Mouse (Mus musculus) heart, adult 2 months (tissue): Measurements from ENCODE around the gene Med17. TPM values are rescaled to one million over a fixed set of nuclear protein-coding genes. Genes with fewer than 3 reads are reported as not detected.

Source experiments
- DNase-seq, 2 experiments: peaks; one replicate each; pipeline ENCODE4 v3.0.0; 2021
- H3K27ac ChIP-seq: fragments of 200-600 bp; 2 replicates; pipeline ENCODE4 v1.8.1; 2022
- H3K27me3 ChIP-seq: fragments of 200-500 bp; 2 replicates; pipeline ENCODE4 v1.6.1; 2012; ENCODE audit warnings: mild to moderate bottlenecking, low read length, inconsistent platforms, mixed read lengths; ENCODE audit not compliant: control insufficient read depth, insufficient read depth
- H3K36me3 ChIP-seq: fragments of 200-500 bp; 2 replicates; pipeline ENCODE4 v1.6.1; 2012; ENCODE audit warnings: low read length, inconsistent platforms; ENCODE audit not compliant: control insufficient read depth, insufficient read depth
- H3K4me1 ChIP-seq: fragments of 200-500 bp; 2 replicates; pipeline ENCODE4 v1.6.1; 2011; ENCODE audit warnings: low read length; ENCODE audit not compliant: control insufficient read depth, insufficient read depth
- H3K4me3 ChIP-seq: fragments of 200-600 bp; 2 replicates; pipeline ENCODE4 v1.8.1; 2022
- H3K79me2 ChIP-seq: fragments of 200-500 bp; replicated peaks from 2 replicates; pipeline ENCODE4 v1.6.1; 2012; ENCODE audit warnings: mild to moderate bottlenecking, inconsistent platforms, low read length, moderate library complexity, mixed read lengths; ENCODE audit not compliant: control insufficient read depth, insufficient read depth
- H3K9ac ChIP-seq: fragments of 200-500 bp; 2 replicates; pipeline ENCODE4 v1.6.1; 2012; ENCODE audit warnings: low read depth, mild to moderate bottlenecking, control low read depth, inconsistent platforms, low read length, mixed read lengths
- CTCF ChIP-seq: fragments of 200-600 bp; IDR thresholded peaks from 2 replicates; pipeline ENCODE4 v1.8.1; 2022; ENCODE audit warnings: antibody characterized with exemption, mild to moderate bottlenecking, moderate library complexity
- EP300 ChIP-seq: fragments of 200-500 bp; IDR thresholded peaks from 2 replicates; pipeline ENCODE4 v1.6.1; 2011; ENCODE audit warnings: low read depth, low read length, control low read depth; ENCODE audit not compliant: insufficient read depth
- POLR2A ChIP-seq: fragments of 200-500 bp; IDR thresholded peaks from 2 replicates; pipeline ENCODE4 v1.6.1; 2011; ENCODE audit warnings: mild to moderate bottlenecking, low read depth, low read length, control low read depth; ENCODE audit not compliant: insufficient read depth
- WGBS: fragments of 180-500 bp; shearing (Covaris S2); methylation state at CpG from one replicate; pipeline ENCODE4 v1.1.7; 2018; 5-methylcytosine and 5-hydroxymethylcytosine counted together
- intact Hi-C: fragments of 180-260 bp; cut with DNase I; formaldehyde crosslinking; loops from one replicate; pipeline ENCODE4 v1.15.1; 2025
- polyA plus RNA-seq: library from polyadenylated mRNA; depleted of rRNA; stranded (reverse); fragments of >200 nt; gene quantifications from 2 replicates; pipeline ENCODE4 v1.2.3, GENCODE M21; 2012
- total RNA-seq, 2 experiments: library from RNA; stranded (reverse); gene quantifications; 2 replicates each; pipeline ENCODE4 v1.2.3; 2021

Med17 gene
- total and polyA plus RNA-seq, 3 experiments: 10.3 to 14.6 (median 14.3) TPM

DNA sequence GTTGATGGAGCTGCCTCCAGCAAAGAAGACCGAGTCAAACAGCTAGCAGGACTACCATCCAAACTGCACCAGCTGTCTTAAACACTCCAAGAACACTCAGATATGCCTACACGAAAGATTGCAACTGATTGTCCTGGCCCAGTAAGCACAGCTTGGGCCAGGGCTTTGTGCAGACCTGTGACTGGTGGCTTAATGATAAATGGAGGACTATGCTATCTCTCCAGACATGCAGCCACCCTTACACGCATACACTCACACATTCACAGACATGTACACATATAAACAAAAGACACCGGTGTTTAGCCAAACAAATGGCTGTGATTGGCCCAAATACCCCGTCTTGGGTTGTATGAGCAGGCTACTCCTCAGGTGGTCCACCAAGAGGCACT is 754 bp upstream of the Med17 start:
- H3K79me2 ChIP-seq: no peaks in the 10 kb centered on the region; the same call in none of the 2 replicates
- H3K27ac ChIP-seq: peak overlapping the region; percentile 89
- H3K36me3 ChIP-seq: no peaks in the 10 kb centered on the region; the same call in 1 of the 2 replicates
- 45% methylated on average over 5 of the region's 5 CpGs for WGBS
- peak in 1 of 2 experiments; percentile 20 for DNase-seq
- intact Hi-C loops: loop anchor here (2.0 kb wide), 1 partner anchor 26 kb away; the partner anchor contains the start of genes 4931406C07Rik and Taf1d
- no peak for TF ChIP-seq EP300
- H3K27me3 ChIP-seq: no peaks in the 10 kb centered on the region
- H3K4me1 ChIP-seq: peaks cover 5% of the 10 kb centered on the region
- H3K9ac ChIP-seq: peak overlapping the region; percentile 52
- peak overlapping the region; percentile 90 for H3K4me3 ChIP-seq

DNA sequence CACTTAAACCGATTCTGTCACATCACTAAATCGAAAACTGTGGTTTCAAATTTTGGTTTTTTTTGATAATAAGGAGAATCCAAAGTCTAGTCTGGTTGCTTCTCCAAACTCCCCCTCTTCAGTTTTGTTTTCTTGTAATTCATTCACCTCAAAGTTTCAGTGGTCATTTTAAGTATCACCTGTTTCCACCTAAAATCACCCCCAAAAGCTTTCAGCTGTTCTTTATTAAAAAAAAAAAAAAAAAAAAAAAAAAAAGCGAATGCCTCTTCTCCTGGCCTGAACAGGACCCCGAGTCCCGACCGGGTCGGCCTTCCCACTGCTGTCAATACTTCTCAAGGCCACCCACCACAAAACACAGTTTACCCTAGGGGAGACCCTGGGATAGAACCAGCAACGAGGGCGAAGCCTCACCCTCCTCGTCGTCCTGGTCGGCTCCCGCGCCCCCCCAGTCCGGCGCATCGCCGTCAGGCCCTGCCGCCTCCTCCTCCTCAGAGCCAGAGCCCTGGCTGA is 537 bp downstream of the Med17 start:
- 8% methylated on average over 19 of the region's 19 CpGs for WGBS
- H3K27me3 ChIP-seq: no peaks in the 10 kb centered on the region
- no peak for DNase-seq
- H3K79me2 ChIP-seq: no peaks in the 10 kb centered on the region; the same call in none of the 2 replicates
- no peak for TF ChIP-seq POLR2A
- H3K36me3 ChIP-seq: peaks cover 6% of the 10 kb centered on the region
- H3K4me1 ChIP-seq: peaks cover 5% of the 10 kb centered on the region
- peak overlapping the region; percentile 90 for H3K4me3 ChIP-seq
- peak overlapping the region; percentile 89 for H3K27ac ChIP-seq
- H3K9ac ChIP-seq: peak overlapping the region; percentile 99
- intact Hi-C loops: loop anchor here (2.0 kb wide), 1 partner anchor 78 kb away; the partner anchor contains the start of gene Cep295

DNA sequence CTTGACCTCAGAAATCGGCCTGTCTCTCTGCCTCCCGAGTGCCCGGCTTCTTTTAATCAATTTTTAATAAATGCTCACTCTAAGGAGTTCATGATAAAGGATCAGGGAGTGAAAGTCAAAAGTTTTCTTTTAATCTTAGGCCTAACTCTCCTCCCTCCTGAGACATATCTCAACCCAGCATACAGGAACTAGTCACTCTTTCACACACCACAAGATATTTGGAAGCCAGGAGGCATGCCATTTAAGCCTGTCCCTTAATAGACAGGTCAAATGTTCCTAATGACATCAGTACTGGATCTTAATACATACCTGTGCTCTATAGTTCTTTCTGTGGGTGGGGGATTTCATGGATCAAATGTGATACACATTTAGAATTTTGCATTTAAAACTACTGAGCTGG is 1.4 kb downstream of the Med17 start:
- DNase-seq: no peak
- TF ChIP-seq EP300 (no peak), CTCF (no peak), POLR2A (no peak)
- peaks cover 5% of the 10 kb centered on the region for H3K4me1 ChIP-seq
- H3K36me3 ChIP-seq: peaks cover 9% of the 10 kb centered on the region
- no peak overlapping the region for H3K9ac ChIP-seq
- WGBS: 94% methylated on average over 3 of the region's 3 CpGs
- H3K27ac ChIP-seq: no peak overlapping the region
- H3K27me3 ChIP-seq: no peaks in the 10 kb centered on the region
- no peak overlapping the region for H3K4me3 ChIP-seq
- H3K79me2 ChIP-seq: no peaks in the 10 kb centered on the region; the same call in none of the 2 replicates
- intact Hi-C loops: loop anchor here (2.0 kb wide), 1 partner anchor 78 kb away; the partner anchor contains the start of gene Cep295

DNA sequence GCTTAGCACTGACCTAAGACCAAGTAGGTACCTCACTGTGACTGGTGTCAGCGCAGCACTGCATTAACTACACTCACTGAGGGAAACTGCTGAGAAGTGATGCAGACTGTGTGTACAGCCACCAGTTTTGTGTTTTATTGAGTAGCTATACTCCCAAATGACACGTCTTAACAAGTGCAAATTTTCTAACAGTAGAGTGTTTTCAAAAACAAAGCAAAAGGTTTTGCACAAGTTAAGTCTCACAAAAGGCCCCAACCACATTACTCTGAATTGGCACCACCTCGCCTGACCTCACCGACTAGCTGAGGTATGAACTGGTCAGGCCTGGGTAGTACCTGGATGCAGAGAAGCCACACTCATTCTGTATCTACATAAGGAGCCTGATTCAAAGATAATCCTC is 2.9 kb downstream of the Med17 start:
- Histone ChIP-seq H3K27me3 (no peaks in the 10 kb centered on the region), H3K4me1 (peaks cover 5% of the 10 kb centered on the region), H3K4me3 (no peak overlapping the region), H3K79me2 (no peaks in the 10 kb centered on the region; the same call in none of the 2 replicates), H3K36me3 (peaks cover 9% of the 10 kb centered on the region), H3K27ac (no peak overlapping the region), H3K9ac (no peak overlapping the region)
- 90% methylated on average over 4 of the region's 4 CpGs for WGBS
- no peak for TF ChIP-seq POLR2A
- intact Hi-C loops: no loop called here
- DNase-seq: no peak

DNA sequence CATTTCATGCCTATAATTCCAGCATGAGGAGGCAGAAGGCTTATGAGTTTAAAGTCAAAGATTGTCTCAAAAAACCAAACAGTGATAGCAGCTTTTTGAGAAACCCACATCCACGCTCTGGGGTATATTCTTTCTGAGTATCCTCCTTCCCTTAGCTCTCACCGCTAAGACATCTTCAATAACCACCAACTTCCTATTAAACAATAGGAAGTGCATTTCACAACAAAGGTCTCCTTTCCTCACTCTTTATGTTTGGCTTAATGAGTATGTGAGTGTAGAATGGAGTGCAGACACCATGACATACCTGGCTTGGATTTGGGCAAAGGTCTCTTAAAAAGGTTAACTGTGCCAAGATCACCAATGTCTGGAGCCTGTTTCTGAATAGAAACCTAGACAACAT is 5.8 kb downstream of the Med17 start:
- H3K79me2 ChIP-seq: no peaks in the 10 kb centered on the region; the same call in 1 of the 2 replicates
- WGBS: 90% methylated on average over 2 of the region's 2 CpGs
- TF ChIP-seq EP300: no peak
- TF ChIP-seq CTCF: no peak
- TF ChIP-seq POLR2A: no peak
- H3K4me1 ChIP-seq: no peaks in the 10 kb centered on the region
- H3K36me3 ChIP-seq: peaks cover 9% of the 10 kb centered on the region
- no peaks in the 10 kb centered on the region for H3K27me3 ChIP-seq
- no peak overlapping the region for H3K4me3 ChIP-seq
- DNase-seq: no peak
- no peak overlapping the region for H3K27ac ChIP-seq
- H3K9ac ChIP-seq: no peak overlapping the region
- intact Hi-C loops: no loop called here

DNA sequence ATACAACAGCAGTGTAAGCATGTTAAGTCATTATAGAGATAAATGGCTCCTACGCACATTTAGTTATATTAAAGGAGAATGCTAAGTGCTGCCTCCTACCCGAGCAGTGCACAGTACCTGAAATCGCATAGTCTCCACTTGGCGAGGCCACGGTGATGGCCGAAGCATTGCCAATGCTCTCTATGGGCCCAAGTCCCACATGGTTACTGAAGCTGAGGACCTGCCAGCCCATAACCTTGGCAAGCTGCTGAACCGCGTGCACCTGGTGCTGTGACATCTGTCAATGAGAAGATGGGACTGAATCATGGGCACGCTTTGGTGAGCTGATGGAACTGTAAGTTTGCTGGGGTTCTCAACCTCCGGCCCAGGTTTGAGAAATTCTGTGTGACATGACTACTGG is 16.2 kb downstream of the Med17 start:
- DNase-seq: no peak
- no peaks in the 10 kb centered on the region for H3K36me3 ChIP-seq
- no peak overlapping the region for H3K9ac ChIP-seq
- no peak overlapping the region for H3K27ac ChIP-seq
- no peaks in the 10 kb centered on the region for H3K79me2 ChIP-seq
- intact Hi-C loops: no loop called here
- no peak overlapping the region for H3K4me3 ChIP-seq
- H3K4me1 ChIP-seq: no peaks in the 10 kb centered on the region
- 97% methylated on average over 10 of the region's 10 CpGs for WGBS
- TF ChIP-seq CTCF: no peak
- no peaks in the 10 kb centered on the region for H3K27me3 ChIP-seq
